Mouse (Mus musculus): ENCODE data around the gene Gm17728. TPM values are rescaled to one million over a fixed set of nuclear protein-coding genes. Genes with fewer than 3 reads are reported as not detected.
"Not testable (repeated sequence)": the region's sequence is repeated elsewhere in the genome, so short reads cannot be mapped to it uniquely, and the experiment has no call there.

The Gm17728 gene
- not detected for total RNA-seq (2021)
- long read RNA-seq, experiment 1 = 0 reads
- long read RNA-seq, experiment 2 = 0 reads

- DNase-seq = not testable (repeated sequence)
These were observed at the start of gene Gm17728 for GRCm38 (mm10) chr17:9421760-9422159. Gene Gm17728 (plus strand): TSS chr17:9422060.

GRCm38 (mm10) chr17:9397493-9397892, 24.4 kb upstream of the Gm17728 start:
- no peak for DNase-seq

GRCm38 (mm10) chr17:9398551-9398950, 23.3 kb upstream of the Gm17728 start:
- no peak for DNase-seq

- DNase-seq = no peak
These were observed 17.9 kb upstream of the Gm17728 start for GRCm38 (mm10) chr17:9403991-9404390.

- DNase-seq = no peak
These were observed 14.2 kb upstream of the Gm17728 start for GRCm38 (mm10) chr17:9407640-9408039.

- DNase-seq = no peak
These were observed 2.8 kb upstream of the Gm17728 start for GRCm38 (mm10) chr17:9419016-9419415.

GRCm38 (mm10) chr17:9428374-9428994, 6.6 kb downstream of the Gm17728 start:
- peak; percentile 4 for DNase-seq

- DNase-seq = no peak
These were observed 18.3 kb downstream of the Gm17728 start for GRCm38 (mm10) chr17:9439997-9440655.

- DNase-seq = no peak
These were observed 34.5 kb downstream of the Gm17728 start for GRCm38 (mm10) chr17:9456406-9456805.

GRCm38 (mm10) chr17:9460904-9461303, 39.0 kb downstream of the Gm17728 start:
- DNase-seq = no peak

Other genes starting within 250 kb of the Gm17728 start
- gene Pabpc6, start 247.7 kb downstream of the Gm17728 start, total RNA-seq (2021) = not detected